Mouse (Mus musculus): Measurements from ENCODE around the gene Itih3. TPM values are rescaled to one million over a fixed set of nuclear protein-coding genes. Genes with fewer than 3 reads are reported as not detected.
A peak's percentile ranks its signal among the peaks of the same experiment; 100 is the strongest.

Gene Itih3
- polyA plus RNA-seq, 1 experiment from 2014 or later: 1.4 TPM

DNA sequence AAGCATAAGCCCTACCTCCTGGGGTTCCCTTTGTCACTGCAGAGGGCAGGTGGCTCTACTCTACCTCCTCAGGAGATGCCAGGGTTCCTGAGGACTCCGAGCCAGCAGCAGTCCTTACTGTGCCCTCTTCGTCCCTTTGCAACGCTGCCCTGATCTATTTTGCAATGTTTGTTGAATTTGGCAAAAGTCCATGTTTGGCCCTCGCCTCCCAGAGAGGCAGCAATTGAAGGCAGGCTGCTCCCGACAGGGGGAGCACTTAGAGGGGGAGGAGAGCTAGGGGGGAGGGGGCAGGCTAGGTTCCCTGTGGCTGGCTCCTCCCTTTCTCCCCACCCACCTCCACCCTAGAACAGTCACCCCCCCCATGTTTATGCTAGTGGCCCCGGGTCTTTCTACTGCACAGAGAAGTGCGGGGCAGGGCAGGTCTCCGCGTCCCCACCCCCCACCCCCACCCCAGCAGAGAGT is 35.3 kb downstream of the Itih3 start:
- ATAC-seq (ENCODE audit: insufficient number of reproducible peaks, low FRiP score, low TSS enrichment, low read depth): no peak
- no peak overlapping the region for H3K4me3 ChIP-seq
- peaks cover 7% of the 10 kb centered on the region for H3K4me1 ChIP-seq
- peak overlapping the region; percentile 27 for H3K4me2 ChIP-seq
- 11% methylated on average over 9 of the region's 9 CpGs for WGBS
- H3K27ac ChIP-seq: no peak overlapping the region
- H3K9ac ChIP-seq: no peak overlapping the region
- no peaks in the 10 kb centered on the region for H3K27me3 ChIP-seq
- H3K36me3 ChIP-seq: no peaks in the 10 kb centered on the region
- no peaks in the 10 kb centered on the region for H3K9me3 ChIP-seq

DNA sequence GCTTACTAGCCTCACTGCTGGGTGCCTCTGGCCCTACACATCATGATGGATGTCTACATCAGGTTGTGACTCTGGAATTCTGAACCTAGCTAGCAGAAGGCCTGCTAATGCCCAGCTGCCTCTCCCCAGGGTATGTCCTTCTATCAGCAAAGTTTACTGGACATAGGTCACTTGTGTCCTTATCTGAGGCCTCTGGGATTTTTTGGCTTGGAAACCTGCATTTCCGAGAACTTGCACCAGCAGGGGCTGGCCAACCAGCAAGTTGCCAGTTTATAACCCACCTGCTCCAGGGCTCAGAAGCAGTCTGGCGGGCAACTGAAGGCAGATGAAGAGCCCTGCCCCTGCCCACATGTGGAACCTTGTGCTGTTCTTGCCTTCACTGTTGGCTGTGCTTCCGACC is 37.4 kb downstream of the Itih3 start, which contains the start of gene Itih4:
Itih4 (plus strand) TSS at position 273 of the 400 bp plus-strand sequence.
- Histone ChIP-seq H3K27me3 (no peaks in the 10 kb centered on the region), H3K4me3 (no peak within 1 kb of the TSS), H3K9me3 (no peaks in the 10 kb centered on the region), H3K36me3 (no peaks in the 10 kb centered on the region), H3K9ac (no peak within 1 kb of the TSS), H3K4me2 (no peak within 1 kb of the TSS), H3K4me1 (peaks cover 7% of the 10 kb centered on the region), H3K27ac (no peak within 1 kb of the TSS)
- no peak for ATAC-seq (ENCODE audit: insufficient number of reproducible peaks, low FRiP score, low TSS enrichment, low read depth)
- WGBS: 82% methylated on average over 3 of the region's 3 CpGs

DNA sequence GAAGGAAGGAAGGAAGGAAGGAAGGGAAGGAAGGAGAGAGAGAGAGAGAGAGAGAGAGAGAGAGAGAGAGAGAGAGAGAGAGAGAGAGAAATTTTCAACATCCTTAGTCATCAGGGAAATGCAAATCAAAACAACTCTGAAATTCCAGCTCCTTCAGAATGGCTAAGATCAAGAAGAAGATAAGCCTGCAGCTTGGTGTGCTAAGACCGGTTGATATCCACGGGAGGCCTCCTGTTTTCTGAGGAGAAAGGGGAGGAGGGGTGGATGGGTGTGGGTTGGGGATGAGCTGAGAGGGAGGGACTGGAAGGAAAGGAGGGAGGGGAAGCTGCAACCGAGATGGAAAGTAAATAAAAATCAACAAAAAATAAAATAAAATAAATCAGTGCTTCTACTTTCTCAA is 38.3 kb downstream of the Itih3 start:
- H3K9ac ChIP-seq: no peak overlapping the region
- no peaks in the 10 kb centered on the region for H3K27me3 ChIP-seq
- no peaks in the 10 kb centered on the region for H3K36me3 ChIP-seq
- WGBS: 19% methylated on average over 3 of the region's 3 CpGs
- no peak overlapping the region for H3K4me2 ChIP-seq
- H3K4me3 ChIP-seq: no peak overlapping the region
- no peak for ATAC-seq (ENCODE audit: insufficient number of reproducible peaks, low FRiP score, low TSS enrichment, low read depth)
- peaks cover 9% of the 10 kb centered on the region for H3K4me1 ChIP-seq
- no peak overlapping the region for H3K27ac ChIP-seq
- no peaks in the 10 kb centered on the region for H3K9me3 ChIP-seq

DNA sequence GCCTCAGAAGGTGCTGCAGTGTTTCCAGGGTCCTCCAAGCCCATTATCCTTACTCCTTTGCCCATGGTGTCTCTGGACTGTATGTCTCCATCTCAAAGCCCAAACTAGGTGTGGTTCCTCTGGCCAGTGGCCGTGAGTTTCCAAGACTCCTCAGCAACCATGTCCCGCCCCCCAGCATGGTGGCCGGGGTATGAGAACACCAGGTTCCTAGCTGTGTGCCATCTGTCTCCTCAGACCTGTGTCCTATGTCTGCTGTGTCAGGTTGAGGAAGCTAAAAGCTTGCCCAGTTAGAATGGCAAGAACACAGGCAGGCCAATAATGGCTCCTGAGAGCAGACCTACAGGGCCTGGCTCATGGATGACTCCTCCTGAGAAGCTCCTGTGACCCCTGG is 41.8 kb downstream of the Itih3 start:
- H3K27ac ChIP-seq: no peak overlapping the region

DNA sequence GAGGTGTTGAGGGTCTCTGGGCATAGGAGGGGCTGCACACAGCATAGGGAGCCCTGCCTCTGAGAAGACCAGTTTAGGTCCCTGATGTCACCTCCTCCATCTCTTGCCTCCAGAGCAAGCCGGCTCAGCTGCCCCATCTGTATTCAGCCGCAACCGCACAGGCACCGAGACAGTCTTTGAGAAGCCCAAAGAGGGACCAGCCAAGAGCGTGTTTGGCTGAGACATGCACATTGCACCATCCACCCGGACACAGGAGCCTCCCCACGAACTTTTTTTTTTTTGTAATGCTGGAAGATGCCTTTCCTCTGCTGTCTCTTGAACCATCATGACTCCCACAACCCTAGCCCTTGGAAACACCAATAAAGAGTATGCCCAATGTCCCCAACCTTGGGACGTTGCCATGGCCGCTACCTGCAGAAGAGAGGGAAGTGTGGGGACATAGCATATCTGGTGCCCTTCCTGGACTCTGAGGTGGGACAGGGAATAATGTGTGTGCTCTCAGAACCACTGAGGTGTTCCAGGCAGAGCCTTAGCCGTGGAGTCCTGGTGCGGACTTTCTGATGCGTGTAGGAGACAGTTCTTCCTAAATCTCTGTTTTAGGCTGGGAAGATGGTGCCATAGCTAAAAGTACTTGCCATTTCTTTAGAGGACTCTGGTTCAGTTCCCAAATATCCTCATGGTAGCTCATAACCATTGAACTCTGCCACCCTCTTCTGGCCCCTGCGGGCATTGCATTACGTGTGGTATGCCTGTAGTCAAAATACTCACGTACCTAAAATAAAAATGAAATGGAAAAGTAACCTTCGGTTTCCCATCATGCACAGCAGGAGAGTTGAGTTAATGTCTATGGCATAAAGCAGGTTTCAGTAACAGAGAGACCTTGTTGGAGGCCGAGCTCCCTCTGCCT is 42.5 kb downstream of the Itih3 start:
- 76% methylated on average over 17 of the region's 17 CpGs for WGBS

More for the DNA sequence above, 41.8 kb downstream of the Itih3 start:
- WGBS: 86% methylated on average over 3 of the region's 3 CpGs
- peaks cover 5% of the 10 kb centered on the region; the same call in 1 of the 2 replicates for H3K36me3 ChIP-seq
- no peaks in the 10 kb centered on the region for H3K27me3 ChIP-seq
- H3K4me2 ChIP-seq: no peak overlapping the region
- no peak for ATAC-seq (ENCODE audit: insufficient number of reproducible peaks, low FRiP score, low TSS enrichment, low read depth)
- no peak overlapping the region for H3K4me3 ChIP-seq
- H3K9me3 ChIP-seq: no peaks in the 10 kb centered on the region
- peaks cover 19% of the 10 kb centered on the region; the same call in 1 of the 2 replicates for H3K4me1 ChIP-seq
- H3K9ac ChIP-seq: no peak overlapping the region

DNA sequence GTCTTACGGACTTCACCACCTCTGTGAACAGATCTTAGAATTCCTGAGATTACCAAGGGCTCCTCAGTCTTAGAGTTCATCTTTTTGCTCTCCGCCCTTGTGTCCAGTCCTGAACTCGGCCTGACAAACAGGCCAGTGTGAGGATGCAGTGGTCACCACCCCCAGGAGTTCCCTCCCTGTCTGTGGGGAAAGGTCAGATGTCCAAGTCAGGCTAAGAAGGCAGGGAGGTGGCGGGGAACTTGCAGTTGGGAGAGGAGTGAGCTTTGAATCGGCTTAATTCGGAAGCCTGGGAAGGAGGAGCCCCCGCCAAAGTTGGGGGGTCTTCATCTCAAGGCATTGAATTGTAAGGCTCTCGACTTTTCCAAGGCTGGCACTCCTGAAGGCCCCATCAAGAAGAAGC is 43.3 kb downstream of the Itih3 start:
- Histone ChIP-seq H3K4me1 (peaks cover 19% of the 10 kb centered on the region; the same call in 1 of the 2 replicates), H3K36me3 (peaks cover 14% of the 10 kb centered on the region), H3K4me3 (no peak overlapping the region), H3K27me3 (no peaks in the 10 kb centered on the region), H3K27ac (peak overlapping the region; percentile 68; the same call in 1 of the 2 replicates), H3K9ac (no peak overlapping the region), H3K9me3 (no peaks in the 10 kb centered on the region), H3K4me2 (no peak overlapping the region)
- 74% methylated on average over 8 of the region's 8 CpGs for WGBS
- ATAC-seq (ENCODE audit: insufficient number of reproducible peaks, low FRiP score, low TSS enrichment, low read depth): no peak

More for the DNA sequence above, 42.5 kb downstream of the Itih3 start:
- Histone ChIP-seq H3K9ac (no peak overlapping the region), H3K36me3 (peaks cover 9% of the 10 kb centered on the region; the same call in 1 of the 2 replicates), H3K4me3 (no peak overlapping the region), H3K9me3 (no peaks in the 10 kb centered on the region), H3K27me3 (no peaks in the 10 kb centered on the region), H3K27ac (no peak overlapping the region), H3K4me1 (peaks cover 19% of the 10 kb centered on the region; the same call in 1 of the 2 replicates), H3K4me2 (no peak overlapping the region)
- no peak for ATAC-seq (ENCODE audit: insufficient number of reproducible peaks, low FRiP score, low TSS enrichment, low read depth)

DNA sequence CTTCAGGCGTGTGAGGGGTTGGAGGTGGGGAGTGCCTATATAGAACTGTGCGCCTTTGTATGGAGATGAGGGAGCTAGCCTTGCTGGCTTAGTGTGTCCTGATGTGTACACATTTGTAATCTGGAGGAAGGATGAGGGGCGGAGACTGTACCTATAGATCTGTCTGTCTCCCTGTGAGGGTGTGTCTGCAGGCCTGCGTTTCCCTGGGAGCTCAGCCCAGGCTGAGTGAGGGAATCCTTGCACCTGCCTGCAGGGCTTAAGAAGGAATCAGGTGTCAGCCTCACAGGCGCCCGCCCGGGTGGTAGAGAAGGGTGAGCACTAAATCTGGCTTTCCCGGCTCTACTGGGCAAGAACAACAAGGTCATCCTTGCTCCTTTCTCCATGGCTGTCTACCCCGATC is 43.8 kb downstream of the Itih3 start:
- H3K36me3 ChIP-seq: peaks cover 17% of the 10 kb centered on the region
- no peak overlapping the region for H3K4me2 ChIP-seq
- no peaks in the 10 kb centered on the region for H3K9me3 ChIP-seq
- H3K9ac ChIP-seq: no peak overlapping the region
- H3K27ac ChIP-seq: peak overlapping the region; percentile 68
- WGBS: 52% methylated on average over 9 of the region's 9 CpGs
- peaks cover 19% of the 10 kb centered on the region; the same call in 1 of the 2 replicates for H3K4me1 ChIP-seq
- ATAC-seq (ENCODE audit: insufficient number of reproducible peaks, low FRiP score, low TSS enrichment, low read depth): peak; percentile 30; the same call in 1 of the 2 replicates
- H3K4me3 ChIP-seq: no peak overlapping the region
- H3K27me3 ChIP-seq: no peaks in the 10 kb centered on the region

DNA sequence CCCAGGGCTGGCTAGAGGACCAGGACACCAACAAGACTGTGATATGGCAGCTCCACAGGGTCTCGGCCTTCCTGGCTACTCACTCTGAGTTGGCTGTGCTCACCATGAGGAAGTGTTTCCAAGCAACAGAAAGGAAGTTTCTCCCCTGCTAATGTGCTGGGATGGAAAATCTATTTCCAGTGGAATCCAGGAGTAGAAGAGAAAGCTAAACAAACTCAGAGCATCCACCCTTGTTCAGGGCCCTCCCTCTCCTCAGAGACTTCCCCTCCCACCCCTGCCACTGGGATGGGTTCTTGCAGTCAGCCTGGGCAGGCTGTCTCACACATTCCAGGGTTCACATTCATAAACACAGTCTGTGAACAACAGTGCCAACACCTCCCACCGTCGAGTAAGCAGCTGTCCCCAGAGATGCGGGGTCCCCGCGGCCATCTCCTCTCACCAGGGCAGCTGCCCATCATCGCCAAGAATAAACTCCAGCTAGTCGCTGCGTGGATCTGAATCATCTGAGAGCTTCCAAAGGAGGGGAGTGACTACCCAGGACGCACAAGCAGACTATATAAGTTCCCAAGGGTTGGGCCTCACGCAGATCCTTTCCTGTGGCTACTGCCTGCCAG is 44.5 kb downstream of the Itih3 start, which contains the start of gene Mustn1:
Mustn1 (plus strand) TSS at position 243 of the 614 bp plus-strand sequence.
- H3K27me3 ChIP-seq: no peaks in the 10 kb centered on the region
- no peak within 1 kb of the TSS for H3K4me3 ChIP-seq
- H3K36me3 ChIP-seq: peaks cover 21% of the 10 kb centered on the region
- H3K9me3 ChIP-seq: no peaks in the 10 kb centered on the region
- peak within 1 kb of the TSS; percentile 68 for H3K27ac ChIP-seq
- no peak within 1 kb of the TSS for H3K4me2 ChIP-seq
- WGBS: 67% methylated on average over 11 of the region's 11 CpGs
- peaks cover 19% of the 10 kb centered on the region; the same call in 1 of the 2 replicates for H3K4me1 ChIP-seq
- H3K9ac ChIP-seq: no peak within 1 kb of the TSS
- ATAC-seq (ENCODE audit: insufficient number of reproducible peaks, low FRiP score, low TSS enrichment, low read depth): peak; percentile 62

DNA sequence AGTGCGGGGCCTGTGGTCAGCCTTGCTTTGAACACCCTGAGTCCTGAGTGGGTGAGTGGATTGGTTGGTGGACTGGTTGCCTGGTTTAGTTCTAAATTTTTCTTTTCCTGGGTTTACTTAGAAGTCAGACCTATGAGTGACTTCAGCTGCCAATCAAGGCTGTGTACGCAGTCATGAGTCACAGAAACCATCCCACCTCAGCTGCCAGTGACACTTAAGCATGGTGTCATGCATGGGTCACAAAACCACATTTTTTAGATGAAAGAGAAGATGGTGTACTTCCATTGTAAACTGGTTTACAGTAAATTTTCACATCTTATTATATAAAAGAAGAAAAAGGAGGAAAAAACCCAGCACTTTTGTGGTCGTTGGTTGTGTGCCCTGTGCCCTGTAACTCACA is 45.7 kb downstream of the Itih3 start:
- Histone ChIP-seq H3K4me2 (no peak overlapping the region), H3K27me3 (no peaks in the 10 kb centered on the region), H3K4me1 (peaks cover 21% of the 10 kb centered on the region; the same call in 1 of the 2 replicates), H3K4me3 (no peak overlapping the region), H3K36me3 (peaks cover 30% of the 10 kb centered on the region), H3K9ac (no peak overlapping the region), H3K27ac (no peak overlapping the region), H3K9me3 (no peaks in the 10 kb centered on the region)
- 91% methylated on average over 3 of the region's 3 CpGs for WGBS
- ATAC-seq (ENCODE audit: insufficient number of reproducible peaks, low FRiP score, low TSS enrichment, low read depth): no peak

DNA sequence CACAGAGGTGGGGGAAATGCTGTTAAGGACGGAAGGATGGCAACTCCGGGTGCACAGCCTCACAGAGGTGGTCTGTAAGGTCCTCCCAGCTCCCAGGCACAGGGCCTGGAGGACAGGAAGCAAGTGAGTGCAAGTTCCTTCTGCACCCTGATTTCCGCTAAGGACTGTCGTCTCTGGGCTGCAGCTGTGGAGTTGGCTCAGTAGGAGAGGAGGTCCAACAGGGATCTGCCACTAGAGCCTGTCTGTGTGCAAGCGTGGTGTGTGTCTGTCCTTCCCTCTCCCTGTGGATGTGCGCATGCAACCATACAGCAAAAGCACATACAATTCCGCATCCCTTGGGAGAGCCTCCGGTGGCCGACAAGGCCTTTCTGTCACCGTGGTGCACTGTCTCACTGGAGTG is 47.1 kb downstream of the Itih3 start:
- Histone ChIP-seq H3K4me1 (peaks cover 21% of the 10 kb centered on the region; the same call in 1 of the 2 replicates), H3K4me2 (no peak overlapping the region), H3K9ac (no peak overlapping the region), H3K36me3 (peaks cover 34% of the 10 kb centered on the region), H3K27ac (no peak overlapping the region), H3K4me3 (no peak overlapping the region), H3K27me3 (no peaks in the 10 kb centered on the region), H3K9me3 (no peaks in the 10 kb centered on the region)
- ATAC-seq (ENCODE audit: insufficient number of reproducible peaks, low FRiP score, low TSS enrichment, low read depth): no peak
- WGBS: 80% methylated on average over 10 of the region's 10 CpGs

DNA sequence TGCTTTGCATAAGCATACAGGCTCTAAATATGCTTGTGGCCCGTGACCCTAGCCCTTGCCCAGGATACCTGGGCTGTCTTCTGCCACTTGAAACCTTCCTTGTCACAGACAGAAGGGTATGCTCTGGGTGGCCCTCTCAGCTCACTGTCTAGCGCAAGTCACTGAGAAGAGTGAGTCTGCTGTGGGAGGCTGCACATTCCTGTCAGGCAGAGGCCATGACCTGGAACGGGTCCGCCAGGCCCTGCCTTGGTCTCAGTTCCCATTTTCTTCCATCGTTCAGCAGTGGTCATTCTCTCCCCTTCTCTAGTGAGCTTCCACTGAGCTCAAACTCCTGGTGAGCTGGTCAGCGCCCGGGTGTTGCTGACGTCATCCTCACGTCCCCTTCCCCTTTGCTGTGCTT is 47.6 kb downstream of the Itih3 start:
- H3K9me3 ChIP-seq: no peaks in the 10 kb centered on the region
- no peak overlapping the region for H3K4me3 ChIP-seq
- no peak for ATAC-seq (ENCODE audit: insufficient number of reproducible peaks, low FRiP score, low TSS enrichment, low read depth)
- no peak overlapping the region for H3K4me2 ChIP-seq
- peaks cover 34% of the 10 kb centered on the region for H3K36me3 ChIP-seq
- no peak overlapping the region for H3K9ac ChIP-seq
- 81% methylated on average over 9 of the region's 9 CpGs for WGBS
- no peaks in the 10 kb centered on the region for H3K27me3 ChIP-seq
- peaks cover 24% of the 10 kb centered on the region for H3K4me1 ChIP-seq
- no peak overlapping the region for H3K27ac ChIP-seq
